Mouse (Mus musculus) CH12.LX (cell line): Measurements from ENCODE around the gene Pradc1. TPM values are rescaled to one million over a fixed set of nuclear protein-coding genes. Genes with fewer than 3 reads are reported as not detected.

ENCODE experiments used
- DNase-seq: peaks from one replicate; pipeline ENCODE4 v3.0.0-alpha.2; 2013; ENCODE audit errors: extremely low read depth
- H3K27ac ChIP-seq: 2 replicates; pipeline ENCODE4 v1.5.1; 2012; ENCODE audit warnings: low read depth, mild to moderate bottlenecking, control low read depth, moderate library complexity; ENCODE audit not compliant: insufficient read depth
- H3K27me3 ChIP-seq: replicated peaks from 2 replicates; pipeline ENCODE3; 2012; ENCODE audit warnings: inconsistent platforms
- H3K36me3 ChIP-seq, 2 experiments: replicated peaks in 1 of 2; 2 replicates each; pipeline versions ENCODE3 to v1.6.1; 2012; ENCODE audit warnings: inconsistent platforms in 1 of 2, low read length in 1 of 2, mild to moderate bottlenecking in 1 of 2, mixed read lengths in 1 of 2, moderate library complexity in 1 of 2; ENCODE audit not compliant: control insufficient read depth in 1 of 2, insufficient read depth in 1 of 2
- H3K4me1 ChIP-seq, 2 experiments: 2 replicates each; pipeline ENCODE4 v1.6.1; 2012; ENCODE audit warnings: inconsistent platforms in 1 of 2, moderate library complexity in 1 of 2; ENCODE audit not compliant: insufficient read depth in 2 of 2, control insufficient read depth in 1 of 2
- H3K4me2 ChIP-seq: 2 replicates; pipeline ENCODE4 v1.6.1; 2012; ENCODE audit warnings: low read depth, mild to moderate bottlenecking, control low read depth; ENCODE audit not compliant: poor library complexity, insufficient read depth, severe bottlenecking
- H3K4me3 ChIP-seq, 3 experiments: fragments of 150-350 bp in 1 of 3; sonication (generic) in 1 of 3; replicated peaks in 1 of 3; 2 replicates each; pipeline versions ENCODE3 to v1.5.1; 2011 to 2012; ENCODE audit warnings: low read depth in 2 of 3, low read length in 2 of 3, mild to moderate bottlenecking in 2 of 3, moderate library complexity in 2 of 3, control low read depth in 1 of 3, improper control_type of control experiment in 1 of 3, inconsistent platforms in 1 of 3, mixed read lengths in 1 of 3; ENCODE audit not compliant: poor library complexity in 1 of 3
- H3K79me2 ChIP-seq: replicated peaks from 2 replicates; pipeline ENCODE4 v1.6.1; 2012; ENCODE audit warnings: mild to moderate bottlenecking, moderate library complexity; ENCODE audit not compliant: control insufficient read depth, poor library complexity, insufficient read depth, severe bottlenecking; ENCODE audit errors: extremely low read depth
- H3K9ac ChIP-seq: 2 replicates; pipeline ENCODE4 v1.6.1; 2012; ENCODE audit warnings: low read depth, mild to moderate bottlenecking, control low read depth, moderate library complexity; ENCODE audit not compliant: insufficient read depth
- H3K9me3 ChIP-seq: replicated peaks from 2 replicates; pipeline ENCODE3; 2012; ENCODE audit warnings: low read length, inconsistent platforms, mixed read lengths
- BHLHE40 ChIP-seq: IDR thresholded peaks from 2 replicates; pipeline ENCODE4 v1.6.1; 2011; ENCODE audit warnings: mild to moderate bottlenecking, low read depth, low read length, improper control_type of control experiment
- CHD1 ChIP-seq: IDR thresholded peaks from 2 replicates; pipeline ENCODE4 v1.6.1; 2012; ENCODE audit warnings: low read depth, low read length, improper control_type of control experiment, inconsistent platforms
- CHD2 ChIP-seq: IDR thresholded peaks from 2 replicates; pipeline ENCODE4 v1.6.1; 2011; ENCODE audit warnings: low read length, improper control_type of control experiment
- CTCF ChIP-seq, 2 experiments: IDR thresholded peaks in 1 of 2; conservative IDR thresholded peaks in 1 of 2; 2 replicates each; pipeline ENCODE4 v1.5.1; 2011 to 2012; ENCODE audit warnings: low read depth in 2 of 2, low read length in 2 of 2, improper control_type of control experiment in 1 of 2, inconsistent platforms in 1 of 2, mild to moderate bottlenecking in 1 of 2, moderate library complexity in 1 of 2
- E2F4 ChIP-seq: IDR thresholded peaks from 2 replicates; pipeline ENCODE4 v1.6.1; 2011; ENCODE audit warnings: low read depth, low read length, improper control_type of control experiment; ENCODE audit not compliant: insufficient replicate concordance
- ETS1 ChIP-seq: conservative IDR thresholded peaks from 2 replicates; pipeline ENCODE4 v1.6.1; 2012; ENCODE audit warnings: low read depth, mild to moderate bottlenecking, inconsistent platforms, low read length, improper control_type of control experiment, moderate library complexity
- GABPA ChIP-seq: IDR thresholded peaks from 2 replicates; pipeline ENCODE4 v1.6.1; 2012; ENCODE audit warnings: low read depth, low read length, improper control_type of control experiment, inconsistent platforms; ENCODE audit not compliant: insufficient replicate concordance
- HCFC1 ChIP-seq: IDR thresholded peaks from 2 replicates; pipeline ENCODE4 v1.6.1; 2012; ENCODE audit warnings: low read depth, mild to moderate bottlenecking, inconsistent platforms, low read length, improper control_type of control experiment
- IRF4 ChIP-seq: IDR thresholded peaks from 2 replicates; pipeline ENCODE4 v1.6.1; 2014; ENCODE audit warnings: low read depth, mild to moderate bottlenecking, inconsistent platforms, low read length, improper control_type of control experiment
- JUN ChIP-seq: IDR thresholded peaks from 2 replicates; pipeline ENCODE4 v1.6.1; 2011; ENCODE audit warnings: low read depth, mild to moderate bottlenecking, low read length, improper control_type of control experiment, moderate library complexity; ENCODE audit not compliant: insufficient read depth
- KAT2A ChIP-seq: IDR thresholded peaks from 2 replicates; pipeline ENCODE4 v1.6.1; 2012; ENCODE audit warnings: low read length, improper control_type of control experiment, inconsistent platforms; ENCODE audit not compliant: insufficient replicate concordance
- MAFK ChIP-seq: IDR thresholded peaks from 2 replicates; pipeline ENCODE4 v1.6.1; 2011; ENCODE audit warnings: low read length, improper control_type of control experiment; ENCODE audit not compliant: insufficient replicate concordance
- MAX ChIP-seq: IDR thresholded peaks from 2 replicates; pipeline ENCODE4 v1.6.1; 2011; ENCODE audit warnings: low read length, improper control_type of control experiment
- MAZ ChIP-seq: IDR thresholded peaks from 2 replicates; pipeline ENCODE4 v1.6.1; 2012; ENCODE audit warnings: low read depth, mild to moderate bottlenecking, inconsistent platforms, low read length, improper control_type of control experiment, moderate library complexity
- MEF2A ChIP-seq: IDR thresholded peaks from 2 replicates; pipeline ENCODE4 v1.6.1; 2014; ENCODE audit warnings: low read depth, mild to moderate bottlenecking, inconsistent platforms, low read length, improper control_type of control experiment, borderline replicate concordance
- MXI1 ChIP-seq: IDR thresholded peaks from 2 replicates; pipeline ENCODE4 v1.6.1; 2011; ENCODE audit warnings: mild to moderate bottlenecking, low read depth, low read length, improper control_type of control experiment
- MYC ChIP-seq: IDR thresholded peaks from 2 replicates; pipeline ENCODE4 v1.6.1; 2011; ENCODE audit warnings: low read depth, mild to moderate bottlenecking, improper control_type of control experiment, low read length
- NELFE ChIP-seq: IDR thresholded peaks from 2 replicates; pipeline ENCODE4 v1.6.1; 2011; ENCODE audit warnings: low read depth, low read length, improper control_type of control experiment
- NRF1 ChIP-seq: IDR thresholded peaks from 2 replicates; pipeline ENCODE4 v1.6.1; 2014; ENCODE audit warnings: low read depth, mild to moderate bottlenecking, inconsistent platforms, low read length, improper control_type of control experiment, moderate library complexity
- PAX5 ChIP-seq: IDR thresholded peaks from 2 replicates; pipeline ENCODE4 v1.6.1; 2012; ENCODE audit warnings: low read length, inconsistent platforms, mixed read lengths
- POLR2A ChIP-seq: IDR thresholded peaks from 2 replicates; pipeline ENCODE4 v1.6.1; 2011; ENCODE audit warnings: low read depth, mild to moderate bottlenecking, improper control_type of control experiment, low read length
- POLR2AphosphoS2 ChIP-seq: IDR thresholded peaks from 2 replicates; pipeline ENCODE4 v1.6.1; 2011; ENCODE audit warnings: low read depth, low read length, improper control_type of control experiment
- RAD21 ChIP-seq: IDR thresholded peaks from 2 replicates; pipeline ENCODE4 v1.6.1; 2011; ENCODE audit warnings: low read depth, mild to moderate bottlenecking, low read length, improper control_type of control experiment, moderate library complexity
- RCOR1 ChIP-seq: conservative IDR thresholded peaks from 2 replicates; pipeline ENCODE4 v1.6.1; 2012; ENCODE audit warnings: low read depth, mild to moderate bottlenecking, inconsistent platforms, low read length, improper control_type of control experiment
- SIN3A ChIP-seq: IDR thresholded peaks from 2 replicates; pipeline ENCODE4 v1.6.1; 2012; ENCODE audit warnings: low read length, improper control_type of control experiment, inconsistent platforms
- SMC3 ChIP-seq: IDR thresholded peaks from 2 replicates; pipeline ENCODE4 v1.6.1; 2011; ENCODE audit warnings: low read depth, low read length, improper control_type of control experiment
- TBP ChIP-seq: conservative IDR thresholded peaks from 2 replicates; pipeline ENCODE4 v1.6.1; 2011; ENCODE audit warnings: low read depth, low read length, improper control_type of control experiment
- TCF12 ChIP-seq: IDR thresholded peaks from 2 replicates; pipeline ENCODE4 v1.6.1; 2014; ENCODE audit warnings: low read depth, mild to moderate bottlenecking, inconsistent platforms, low read length, improper control_type of control experiment
- USF1 ChIP-seq: IDR thresholded peaks from 2 replicates; pipeline ENCODE4 v1.6.1; 2014; ENCODE audit warnings: low read depth, mild to moderate bottlenecking, inconsistent platforms, low read length, improper control_type of control experiment
- USF2 ChIP-seq: conservative IDR thresholded peaks from 2 replicates; pipeline ENCODE4 v1.6.1; 2011; ENCODE audit warnings: low read depth, low read length, improper control_type of control experiment
- ZC3H11A ChIP-seq: IDR thresholded peaks from 2 replicates; pipeline ENCODE4 v1.6.1; 2012; ENCODE audit warnings: low read depth, mild to moderate bottlenecking, inconsistent platforms, low read length, improper control_type of control experiment
- ZMIZ1 ChIP-seq: IDR thresholded peaks from 2 replicates; pipeline ENCODE4 v1.6.1; 2012; ENCODE audit warnings: low read depth, mild to moderate bottlenecking, inconsistent platforms, low read length, improper control_type of control experiment
- dilution Hi-C: fragments of 300-500 bp; cut with MboI; formaldehyde crosslinking; loops from 2 replicates; pipeline ENCODE4 v1.14.3; 2020; ENCODE audit warnings: low sequenced_read_pairs; ENCODE audit not compliant: extremely low pct_unique_long_range_greater_than_20kb, extremely low pct_ligation_motif_present
- in situ Hi-C: fragments of 300-500 bp; cut with MboI; formaldehyde crosslinking; loops from 3 replicates; pipeline ENCODE4 v1.14.3; 2019; ENCODE audit warnings: low sequenced_read_pairs, low pct_ligation_motif_present, low pct_unique_long_range_greater_than_20kb, mixed read lengths
- polyA plus RNA-seq: library from polyadenylated mRNA; unstranded; fragments of >175 nt; gene quantifications from 2 replicates; pipeline ENCODE4 v1.2.1, GENCODE M21; 2012; ENCODE audit warnings: low read depth; ENCODE audit not compliant: insufficient read length
- total RNA-seq, 2 experiments: library from RNA; depleted of rRNA; stranded (reverse); fragments of 300-350 nt in 1 of 2; fragments of >200 nt in 1 of 2; gene quantifications; 2 replicates each; pipeline ENCODE4 v1.2.3; 2012 to 2014

The Pradc1 gene
- total and polyA plus RNA-seq, 3 experiments = 11.0 to 18.8 (median 16.3) TPM

GRCm38 (mm10) chr6:85431842-85432431 is 19.8 kb downstream of the Pradc1 start, which contains the start of gene Smyd5:
Smyd5 (plus strand) TSS chr6:85431989.
- peak; percentile 85 for DNase-seq
- dilution Hi-C loops = no loop called here
- H3K27ac ChIP-seq = no peak within 1 kb of the TSS

GRCm38 (mm10) chr6:85431274-85431841 is 20.4 kb downstream of the Pradc1 start:
- Histone ChIP-seq H3K4me1 (peaks cover 2 to 37% of the 10 kb centered on the region in 2 experiments; a peak in 3 of 4 replicates), H3K27ac (no peak overlapping the region), H3K9ac (peak overlapping the region; percentile 34), H3K9me3 (no peaks in the 10 kb centered on the region)
- no peak for DNase-seq
- TF ChIP-seq ETS1 (no peak), JUN (no peak), PAX5 (no peak), RCOR1 (no peak), SIN3A (no peak), SMC3 (no peak), MEF2A (no peak), HCFC1 (no peak), GABPA (no peak), E2F4 (no peak), KAT2A (no peak), ZC3H11A (no peak), POLR2AphosphoS2 (no peak), ZMIZ1 (no peak), MAX (no peak), TBP (no peak), CTCF (conservative IDR thresholded peaks at IDR 0.05 in 1 of 2, IDR thresholded peaks at IDR 0.05 in 1 of 2; ENCODE audit: low read depth in 2 of 2, low read length in 2 of 2) (no peak)
- TF ChIP-seq, all 38 proteins: peak for 0
- peak overlapping the region; percentile 62 for H3K4me2 ChIP-seq
- peaks cover 0 to 5% of the 10 kb centered on the region in 2 experiments for H3K36me3 ChIP-seq
- peak overlapping the region; percentile 91 to 100 (median 99) for H3K4me3 ChIP-seq
- peaks cover 29% of the 10 kb centered on the region for H3K27me3 ChIP-seq
- dilution Hi-C loops (no loop called here), in situ Hi-C loops (no loop called here)
- peaks cover 41% of the 10 kb centered on the region for H3K79me2 ChIP-seq

More at GRCm38 (mm10) chr6:85431842-85432431, 19.8 kb downstream of the Pradc1 start, which contains the start of gene Smyd5:
- H3K9me3 ChIP-seq = no peaks in the 10 kb centered on the region
- peak within 1 kb of the TSS; percentile 91 to 100 (median 99) for H3K4me3 ChIP-seq
- H3K4me2 ChIP-seq = peak within 1 kb of the TSS; percentile 78
- peaks cover 0 to 6% of the 10 kb centered on the region in 2 experiments for H3K36me3 ChIP-seq
- H3K9ac ChIP-seq = peak within 1 kb of the TSS; percentile 85
- peaks cover 45% of the 10 kb centered on the region for H3K79me2 ChIP-seq
- H3K27me3 ChIP-seq = peaks cover 23% of the 10 kb centered on the region
- TF ChIP-seq KAT2A (0 out of 2 replicates have a peak, but pooled peaks have one; percentile 33), TCF12 (peak; percentile 59), BHLHE40 (peak; percentile 32; the same call in 1 of the 2 replicates), ZMIZ1 (no peak), USF2 (no peak), CHD1 (no peak), USF1 (no peak), GABPA (no peak), RAD21 (no peak), MXI1 (peak; percentile 100), MAFK (no peak), SIN3A (peak; percentile 95), NELFE (peak; percentile 64), CHD2 (peak; percentile 55; the same call in 1 of the 2 replicates), ETS1 (no peak), POLR2AphosphoS2 (no peak), IRF4 (no peak), TBP (0 out of 2 replicates have a peak, but pooled peaks have one; percentile 19), NRF1 (peak; percentile 52), CTCF (conservative IDR thresholded peaks at IDR 0.05 in 1 of 2, IDR thresholded peaks at IDR 0.05 in 1 of 2; ENCODE audit: low read depth in 2 of 2, low read length in 2 of 2) (no peak), HCFC1 (peak; percentile 76), MYC (peak; percentile 90), MAX (peak; percentile 92), RCOR1 (no peak), MAZ (0 out of 2 replicates have a peak, but pooled peaks have one; percentile 22), ZC3H11A (no peak), SMC3 (no peak), POLR2A (peak; percentile 76)
- in situ Hi-C loops = no loop called here
- H3K4me1 ChIP-seq = peaks cover 2 to 41% of the 10 kb centered on the region in 2 experiments; a peak in 3 of 4 replicates
